Mouse (Mus musculus) layer of hippocampus, postnatal 25 days (tissue): ENCODE data around the gene Olfr1389. TPM values are rescaled to one million over a fixed set of nuclear protein-coding genes. Genes with fewer than 3 reads are reported as not detected.
"Not testable (repeated sequence)": the region's sequence is repeated elsewhere in the genome, so short reads cannot be mapped to it uniquely, and the experiment has no call there.

ENCODE experiments used
- DNase-seq, 2 experiments: peaks; one replicate each; pipeline ENCODE4 v3.0.0; 2022; ENCODE audit warnings: mixed read lengths in 2 of 2, low spot score in 1 of 2; ENCODE audit errors: extremely low spot score in 1 of 2
- total RNA-seq, 2 experiments: library from RNA; stranded (reverse); gene quantifications; 2 replicates each; pipeline ENCODE4 v1.2.3; 2021

Olfr1389 gene
- total RNA-seq: not detected

- DNase-seq: no peak
Observed at GRCm38 (mm10) chr11:49422767-49423166, at the start of gene Olfr1389. Gene Olfr1389 (plus strand): TSS chr11:49423067.

- DNase-seq: no peak
Observed at GRCm38 (mm10) chr11:49383133-49383532, 39.7 kb upstream of the Olfr1389 start.

DNA sequence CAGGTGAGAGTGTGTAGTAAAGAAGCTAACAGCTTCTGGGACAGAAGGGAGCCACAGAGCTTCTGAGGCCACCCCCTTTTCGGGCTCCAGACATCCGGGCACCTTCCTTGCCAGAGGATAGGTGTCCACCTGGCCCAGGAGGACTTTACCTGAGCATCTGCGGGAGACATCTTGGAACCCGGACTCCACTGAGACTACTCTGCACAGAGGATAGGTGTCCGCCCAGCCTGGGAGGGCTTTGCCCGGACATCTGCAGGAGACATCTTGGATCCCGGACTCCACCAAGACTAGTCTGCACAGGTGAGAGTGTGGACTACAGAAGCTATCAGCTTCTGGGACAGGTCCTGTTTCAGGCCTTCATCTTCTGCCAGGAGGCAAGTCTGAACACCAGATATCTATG, 36.7 kb upstream of the Olfr1389 start:
- not testable (repeated sequence) for DNase-seq

- DNase-seq: not testable (repeated sequence)
Observed at GRCm38 (mm10) chr11:49392707-49393106, 30.2 kb upstream of the Olfr1389 start.

DNA sequence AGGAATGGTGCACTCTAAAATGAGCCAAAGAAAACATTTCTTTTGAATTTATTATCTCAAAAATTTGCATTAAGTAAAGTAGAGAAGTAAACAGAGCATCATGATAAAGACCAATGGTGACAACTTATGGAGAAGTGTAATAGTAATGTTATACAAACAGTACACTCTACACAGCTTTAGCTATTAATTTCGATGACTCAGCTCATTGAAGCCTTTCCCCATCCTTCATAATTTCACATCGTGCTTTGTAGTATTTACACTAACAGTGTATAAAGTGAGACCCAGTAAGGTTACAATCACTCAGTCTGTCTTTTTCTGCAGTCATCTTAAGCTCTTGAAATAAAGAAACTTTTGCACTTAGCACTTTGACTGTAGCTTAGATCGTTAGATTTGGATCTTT, 16.1 kb upstream of the Olfr1389 start:
- no peak for DNase-seq

DNA sequence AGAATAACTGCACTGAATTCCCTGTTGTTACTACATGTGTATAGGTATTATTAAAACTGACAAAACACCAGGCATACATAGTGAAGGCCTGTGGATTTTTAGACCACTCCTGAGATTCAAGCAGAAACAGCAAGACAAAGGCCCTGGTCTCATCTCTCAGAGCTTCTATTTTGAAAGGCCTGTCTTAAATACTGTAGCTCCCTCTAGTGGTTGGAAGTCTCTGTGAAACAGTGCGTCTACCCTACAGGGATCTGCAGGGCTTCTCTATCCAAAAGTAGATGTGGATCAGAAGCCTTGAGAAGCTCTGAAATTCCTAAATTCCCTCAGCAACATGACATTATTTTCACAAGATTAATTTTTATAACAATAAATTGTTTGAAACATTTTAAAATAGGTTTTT, 12.3 kb upstream of the Olfr1389 start:
- no peak for DNase-seq

DNA sequence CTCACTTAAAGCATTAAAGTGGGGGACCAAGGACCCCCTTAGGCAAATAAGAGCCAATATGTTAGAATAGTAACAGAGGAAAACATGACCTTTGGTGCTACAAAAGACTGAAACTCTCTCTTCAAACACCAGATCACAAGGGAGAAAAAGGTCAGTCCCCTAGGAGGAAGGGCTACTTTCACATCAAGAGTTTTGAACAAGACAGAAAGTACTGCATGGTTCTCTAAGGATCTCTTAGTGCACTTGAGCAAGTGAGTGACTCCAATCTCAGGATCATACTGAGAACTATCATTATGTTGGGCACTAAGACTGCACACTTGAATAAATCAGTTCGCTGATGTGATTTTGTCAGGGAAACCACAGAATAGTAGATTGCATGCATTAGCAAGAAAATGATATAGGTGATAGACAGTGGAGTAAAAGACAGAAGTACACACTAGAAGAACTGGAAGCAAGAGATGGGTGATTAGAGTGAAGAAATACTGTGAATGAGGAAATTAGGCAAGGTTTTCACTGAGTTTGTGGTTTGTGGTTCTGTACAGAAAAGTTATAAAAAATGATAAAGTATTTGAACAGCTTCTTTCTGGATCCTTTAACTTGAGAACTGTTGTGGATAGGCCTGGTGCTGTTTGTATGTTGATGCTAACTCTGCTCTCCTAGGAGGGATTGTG, 2.5 kb downstream of the Olfr1389 start:
- DNase-seq: no peak

DNA sequence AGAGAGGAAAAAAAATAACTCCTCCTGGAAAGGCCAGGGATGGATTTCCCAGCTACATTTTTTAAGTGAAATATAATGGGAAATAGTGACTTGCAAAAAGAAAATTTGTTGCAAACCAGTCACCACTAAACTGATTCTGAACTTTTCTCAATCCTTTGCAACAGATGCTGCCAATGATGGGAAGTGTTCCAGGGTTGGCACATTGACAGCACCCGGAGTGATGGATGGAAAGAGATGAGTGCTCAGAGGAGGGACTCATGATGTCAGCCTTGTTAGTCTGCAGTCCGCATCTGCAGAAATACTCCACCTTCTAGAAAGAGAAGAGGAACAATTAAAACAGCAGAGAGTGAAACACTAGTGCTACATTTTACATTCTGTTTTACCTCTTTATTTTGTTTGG, 6.8 kb downstream of the Olfr1389 start:
- peak in 1 of 2 experiments; percentile 35 for DNase-seq

GRCm38 (mm10) chr11:49436411-49436810, 13.5 kb downstream of the Olfr1389 start, which contains the start of gene Olfr1388:
Gene Olfr1388 (plus strand): TSS chr11:49436624.
- DNase-seq: peak in 1 of 2 experiments; percentile 5

GRCm38 (mm10) chr11:49455043-49455442, 32.2 kb downstream of the Olfr1389 start, which contains the start of gene Olfr1387:
Gene Olfr1387 (plus strand): TSS chr11:49455343.
- no peak for DNase-seq

DNA sequence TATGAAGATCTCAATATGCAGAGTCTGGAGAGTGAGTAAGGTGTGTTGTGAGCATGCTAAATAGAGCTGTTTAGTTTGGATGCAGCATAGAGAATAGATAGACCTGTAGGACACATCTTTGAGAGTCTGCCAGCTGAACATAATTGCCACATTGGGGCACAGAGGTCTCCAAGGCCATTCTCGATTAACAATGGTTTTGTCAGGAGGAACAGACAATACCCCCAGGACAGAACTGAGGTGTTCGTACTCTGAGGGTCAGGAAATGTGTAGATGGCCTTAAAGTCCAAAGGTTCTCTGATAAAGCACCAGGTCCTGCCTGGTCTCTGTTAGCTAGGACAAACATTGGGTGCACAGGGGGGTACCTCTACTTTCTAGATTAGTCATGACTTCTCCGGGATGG, 41.9 kb downstream of the Olfr1389 start, which contains the start of gene Olfr1386:
Gene Olfr1386, plus strand, starts transcription at position 301 of the 400 bp plus-strand sequence.
- not testable (repeated sequence) for DNase-seq

Other genes with a start within 250 kb of the Olfr1389 start
- gene Btnl9, start 235.9 kb upstream of the Olfr1389 start, total RNA-seq: not detected
- gene Zfp62, start 219.8 kb upstream of the Olfr1389 start, total RNA-seq: 10 to 100 TPM; 37.9 to 39.3 TPM
- 10 to 100 TPM; 54.4 to 57.0 TPM for gene Mgat1, start 178.9 kb upstream of the Olfr1389 start, total RNA-seq
- not detected for gene Olfr1393, start 144.8 kb upstream of the Olfr1389 start, total RNA-seq
- gene Olfr1392, start 137.8 kb upstream of the Olfr1389 start, total RNA-seq: not detected
- gene Olfr10, start 118.3 kb upstream of the Olfr1389 start, total RNA-seq: not detected
- gene Olfr1391, start 100.3 kb upstream of the Olfr1389 start, total RNA-seq: not detected
- gene Olfr1390, start 87.9 kb upstream of the Olfr1389 start, total RNA-seq: not detected
- gene Olfr1388, start 13.6 kb downstream of the Olfr1389 start, total RNA-seq: under 1 TPM; 0.42 to 0.59 TPM
- gene Olfr1387, start 32.3 kb downstream of the Olfr1389 start, total RNA-seq: not detected
- not detected for gene Olfr1386, start 42.0 kb downstream of the Olfr1389 start, total RNA-seq
- gene Olfr1385, start 66.0 kb downstream of the Olfr1389 start, total RNA-seq: not detected
- not detected for gene Olfr1384, start 83.7 kb downstream of the Olfr1389 start, total RNA-seq
- under 1 TPM in 1 of 2 experiments, not detected in 1; 0.40 TPM for gene Olfr1383, start 96.6 kb downstream of the Olfr1389 start, total RNA-seq
- not detected for gene Olfr1382, start 105.2 kb downstream of the Olfr1389 start, total RNA-seq
- not detected for gene Olfr1381, start 120.4 kb downstream of the Olfr1389 start, total RNA-seq
- not detected for gene Olfr1380, start 133.8 kb downstream of the Olfr1389 start, total RNA-seq
- 1 to 10 TPM; 1.9 to 2.5 TPM for gene Flt4, start 186.2 kb downstream of the Olfr1389 start, total RNA-seq
- under 1 TPM in 1 of 2 experiments, not detected in 1; 0.84 TPM for gene Scgb3a1, start 240.5 kb downstream of the Olfr1389 start, total RNA-seq